Mouse (Mus musculus) liver, postnatal 0 days (tissue): ENCODE measurements at regions not wholly inside any gene's neighbourhood (a gene's known extent, or its start where the extent isn't known, plus 50 kb on each side); places are given as distances from the start of the nearest gene placed in this dataset.

ENCODE experiments used
- CTCF ChIP-seq: sonication (generic); IDR thresholded peaks from 2 replicates; pipeline ENCODE4 v1.5.1; 2016; ENCODE audit warnings: antibody characterized with exemption, low read depth
- EP300 ChIP-seq: IDR thresholded peaks from 2 replicates; pipeline ENCODE4 v1.6.1; 2016; ENCODE audit warnings: antibody characterized with exemption, low read depth, mild to moderate bottlenecking

DNA sequence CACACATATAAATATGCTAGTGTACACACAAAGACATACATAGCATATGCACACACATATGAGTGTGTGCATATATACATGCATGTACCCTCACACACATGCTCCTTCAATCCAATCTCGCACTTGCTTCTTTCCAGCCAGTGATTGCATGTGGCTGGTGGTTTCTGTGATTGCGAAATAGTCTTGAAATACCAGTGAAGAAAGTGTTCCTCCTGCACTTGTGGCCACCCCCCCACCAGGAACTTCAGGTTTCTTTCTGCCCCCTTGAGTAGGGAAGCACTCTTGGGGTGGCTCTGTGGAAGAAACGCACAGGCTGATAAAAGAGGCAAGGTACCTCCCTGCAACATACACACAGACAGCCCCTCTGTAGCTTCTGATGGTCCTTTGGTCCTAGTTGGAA lies 283.6 kb upstream of the Klf4 start:
- TF ChIP-seq CTCF (no peak), EP300 (no peak)
